Mouse (Mus musculus): ENCODE results near the gene Sez6l2. TPM values are rescaled to one million over a fixed set of nuclear protein-coding genes. Genes with fewer than 3 reads are reported as not detected.
"Not testable (repeated sequence)": the region's sequence is repeated elsewhere in the genome, so short reads cannot be mapped to it uniquely, and the experiment has no call there.

The Sez6l2 gene
- total RNA-seq (2021) (1 to 10 TPM; 5.6 to 6.1 TPM), polyA plus RNA-seq (2012; rRNA removed) (5.0 and 5.4 TPM in 2 replicates)
- long read RNA-seq, partial matches to known transcripts = 0 of 4 reads
- long read RNA-seq, other reads (novel, unspliced or antisense) = 1 of 4 reads

- no peak within 1 kb of the TSS for H3K27ac ChIP-seq
- intact Hi-C loops (cut with DNase I) = loop anchor here (2.0 kb wide), 1 partner anchor 23 kb away; no protein-coding TSS in a partner anchor
- H3K9ac ChIP-seq (ENCODE audit: low read depth, low read length) = no peak within 1 kb of the TSS
- no peaks in the 10 kb centered on the region for H3K36me3 ChIP-seq (ENCODE audit: control insufficient read depth, insufficient read depth, low read length)
- H3K4me3 ChIP-seq = peak within 1 kb of the TSS; percentile 56
- H3K79me2 ChIP-seq (replicated peaks; ENCODE audit: control insufficient read depth, insufficient read depth, low read length) = no peaks in the 10 kb centered on the region
- DNase-seq = peak; percentile 86 to 93
- WGBS = under 1% methylated on average over 42 of the region's 42 CpGs
- TF ChIP-seq EP300 (IDR thresholded peaks at IDR 0.05; ENCODE audit: insufficient read depth, low read depth, low read length) = 0 out of 2 replicates have a peak, but pooled peaks have one; percentile 35
- no peak for TF ChIP-seq POLR2A (IDR thresholded peaks at IDR 0.05; ENCODE audit: insufficient read depth, low read depth, low read length)
- no peaks in the 10 kb centered on the region; the same call in 1 of the 2 replicates for H3K4me1 ChIP-seq (ENCODE audit: control insufficient read depth, insufficient read depth, low read length)
- H3K27me3 ChIP-seq (ENCODE audit: control insufficient read depth, insufficient read depth, low read length) = no peaks in the 10 kb centered on the region
These were observed at the start of gene Sez6l2 for GRCm38 (mm10) chr7:126949793-126950646. TSS of gene Sez6l2 (plus strand) at chr7:126950563.

GRCm38 (mm10) chr7:126905590-126905989 is 44.8 kb upstream of the Sez6l2 start:
- no peak for DNase-seq
- Histone ChIP-seq H3K79me2 (replicated peaks; ENCODE audit: control insufficient read depth, insufficient read depth, low read length) (no peaks in the 10 kb centered on the region), H3K27me3 (ENCODE audit: control insufficient read depth, insufficient read depth, low read length) (no peaks in the 10 kb centered on the region), H3K36me3 (ENCODE audit: control insufficient read depth, insufficient read depth, low read length) (no peaks in the 10 kb centered on the region), H3K4me3 (no peak overlapping the region), H3K9ac (ENCODE audit: low read depth, low read length) (no peak overlapping the region), H3K27ac (no peak overlapping the region), H3K4me1 (ENCODE audit: control insufficient read depth, insufficient read depth, low read length) (no peaks in the 10 kb centered on the region)
- TF ChIP-seq POLR2A (IDR thresholded peaks at IDR 0.05; ENCODE audit: insufficient read depth, low read depth, low read length) = no peak
- no peak for TF ChIP-seq EP300 (IDR thresholded peaks at IDR 0.05; ENCODE audit: insufficient read depth, low read depth, low read length)
- no peak for TF ChIP-seq CTCF (IDR thresholded peaks at IDR 0.05)
- intact Hi-C loops (cut with DNase I) = no loop called here
- WGBS = 53% methylated on average over 3 of the region's 3 CpGs

GRCm38 (mm10) chr7:126914844-126915243 is 35.5 kb upstream of the Sez6l2 start:
- intact Hi-C loops (cut with DNase I) = no loop called here
- no peaks in the 10 kb centered on the region for H3K79me2 ChIP-seq (replicated peaks; ENCODE audit: control insufficient read depth, insufficient read depth, low read length)
- no peaks in the 10 kb centered on the region for H3K4me1 ChIP-seq (ENCODE audit: control insufficient read depth, insufficient read depth, low read length)
- 76% methylated on average over 3 of the region's 3 CpGs for WGBS
- no peak overlapping the region for H3K9ac ChIP-seq (ENCODE audit: low read depth, low read length)
- no peaks in the 10 kb centered on the region for H3K27me3 ChIP-seq (ENCODE audit: control insufficient read depth, insufficient read depth, low read length)
- TF ChIP-seq CTCF (IDR thresholded peaks at IDR 0.05) = no peak
- no peak for TF ChIP-seq EP300 (IDR thresholded peaks at IDR 0.05; ENCODE audit: insufficient read depth, low read depth, low read length)
- no peak overlapping the region for H3K4me3 ChIP-seq
- no peak for DNase-seq
- no peaks in the 10 kb centered on the region for H3K36me3 ChIP-seq (ENCODE audit: control insufficient read depth, insufficient read depth, low read length)
- H3K27ac ChIP-seq = no peak overlapping the region

GRCm38 (mm10) chr7:126918356-126918755 is 32.0 kb upstream of the Sez6l2 start:
- H3K27me3 ChIP-seq (ENCODE audit: control insufficient read depth, insufficient read depth, low read length); H3K9ac ChIP-seq (ENCODE audit: low read depth, low read length); H3K4me1 ChIP-seq (ENCODE audit: control insufficient read depth, insufficient read depth, low read length); intact Hi-C loops (cut with DNase I); H3K36me3 ChIP-seq (ENCODE audit: control insufficient read depth, insufficient read depth, low read length); H3K4me3 ChIP-seq; H3K79me2 ChIP-seq (replicated peaks; ENCODE audit: control insufficient read depth, insufficient read depth, low read length); H3K27ac ChIP-seq; DNase-seq: not testable (repeated sequence)
- 50% methylated on average over 4 of the region's 4 CpGs for WGBS

- Histone ChIP-seq H3K9ac (ENCODE audit: low read depth, low read length) (no peak overlapping the region), H3K27me3 (ENCODE audit: control insufficient read depth, insufficient read depth, low read length) (no peaks in the 10 kb centered on the region), H3K36me3 (ENCODE audit: control insufficient read depth, insufficient read depth, low read length) (no peaks in the 10 kb centered on the region), H3K4me3 (no peak overlapping the region), H3K79me2 (replicated peaks; ENCODE audit: control insufficient read depth, insufficient read depth, low read length) (no peaks in the 10 kb centered on the region), H3K4me1 (ENCODE audit: control insufficient read depth, insufficient read depth, low read length) (no peaks in the 10 kb centered on the region), H3K27ac (no peak overlapping the region)
- TF ChIP-seq POLR2A (IDR thresholded peaks at IDR 0.05; ENCODE audit: insufficient read depth, low read depth, low read length) (no peak), EP300 (IDR thresholded peaks at IDR 0.05; ENCODE audit: insufficient read depth, low read depth, low read length) (no peak), CTCF (IDR thresholded peaks at IDR 0.05) (no peak)
- 80% methylated on average over 4 of the region's 4 CpGs for WGBS
- intact Hi-C loops (cut with DNase I) = no loop called here
- DNase-seq = no peak
These were observed 30.4 kb upstream of the Sez6l2 start for GRCm38 (mm10) chr7:126919973-126920372.

GRCm38 (mm10) chr7:126921563-126921962 is 28.8 kb upstream of the Sez6l2 start:
- Histone ChIP-seq H3K4me3 (no peak overlapping the region), H3K36me3 (ENCODE audit: control insufficient read depth, insufficient read depth, low read length) (no peaks in the 10 kb centered on the region), H3K4me1 (ENCODE audit: control insufficient read depth, insufficient read depth, low read length) (no peaks in the 10 kb centered on the region), H3K79me2 (replicated peaks; ENCODE audit: control insufficient read depth, insufficient read depth, low read length) (no peaks in the 10 kb centered on the region), H3K27me3 (ENCODE audit: control insufficient read depth, insufficient read depth, low read length) (no peaks in the 10 kb centered on the region), H3K9ac (ENCODE audit: low read depth, low read length) (no peak overlapping the region), H3K27ac (no peak overlapping the region)
- DNase-seq = no peak
- TF ChIP-seq POLR2A (IDR thresholded peaks at IDR 0.05; ENCODE audit: insufficient read depth, low read depth, low read length) (no peak), CTCF (IDR thresholded peaks at IDR 0.05) (no peak), EP300 (IDR thresholded peaks at IDR 0.05; ENCODE audit: insufficient read depth, low read depth, low read length) (no peak)
- intact Hi-C loops (cut with DNase I) = no loop called here
- WGBS = 80% methylated on average over 2 of the region's 2 CpGs

All from heart, adult 2 months (tissue).